Mouse (Mus musculus) forebrain, postnatal 0 days (tissue): ENCODE data around the gene A930017K11Rik. TPM values are rescaled to one million over a fixed set of nuclear protein-coding genes. Genes with fewer than 3 reads are reported as not detected.

Source experiments
- ATAC-seq: fragments of 200-750 bp; cut with Nextera tagmentation; 2 replicates; pipeline ENCODE4 v1.8.0; 2017; ENCODE audit warnings: mild to moderate bottlenecking, moderate library complexity
- DNase-seq: peaks from one replicate; pipeline ENCODE4 v3.0.0-alpha.2; 2015
- H3K27ac ChIP-seq: fragments of 300-500 bp; sonication (generic); 2 replicates; pipeline ENCODE4 v1.5.1; 2014; ENCODE audit warnings: low read depth, mild to moderate bottlenecking, antibody characterized with exemption, low read length, moderate library complexity, mixed read lengths
- H3K27me3 ChIP-seq: fragments of 300-500 bp; sonication (generic); 2 replicates; pipeline ENCODE4 v1.6.1; 2014; ENCODE audit warnings: mild to moderate bottlenecking, low read length, mixed read lengths; ENCODE audit not compliant: insufficient read depth
- H3K36me3 ChIP-seq: fragments of 300-500 bp; sonication (generic); 2 replicates; pipeline ENCODE4 v1.6.1; 2014; ENCODE audit warnings: mild to moderate bottlenecking, moderate library complexity; ENCODE audit not compliant: insufficient read depth
- H3K4me1 ChIP-seq: fragments of 300-500 bp; sonication (generic); 2 replicates; pipeline ENCODE4 v1.6.1; 2014; ENCODE audit warnings: antibody characterized with exemption; ENCODE audit not compliant: insufficient read depth
- H3K4me2 ChIP-seq: fragments of 300-500 bp; sonication (generic); 2 replicates; pipeline ENCODE4 v1.6.1; 2014; ENCODE audit warnings: low read depth, mild to moderate bottlenecking, moderate library complexity
- H3K4me3 ChIP-seq: fragments of 300-500 bp; sonication (generic); 2 replicates; pipeline ENCODE4 v1.5.1; 2014; ENCODE audit warnings: low read depth, low read length, mixed read lengths
- H3K9ac ChIP-seq: fragments of 300-500 bp; sonication (generic); 2 replicates; pipeline ENCODE4 v1.6.1; 2014; ENCODE audit warnings: mild to moderate bottlenecking
- H3K9me3 ChIP-seq: fragments of 300-500 bp; sonication (generic); 2 replicates; pipeline ENCODE4 v1.6.1; 2016; ENCODE audit warnings: low read length
- CTCF ChIP-seq: sonication (generic); IDR thresholded peaks from 2 replicates; pipeline ENCODE4 v1.5.1; 2016; ENCODE audit warnings: antibody characterized with exemption, control low read depth, low read depth
- WGBS: fragments of 180-500 bp; shearing (Covaris S2); extraction: QIAGEN DNeasy Blood & Tissue Kit; methylation state at CpG from one replicate; pipeline ENCODE4 v1.1.7; 2014; 5-methylcytosine and 5-hydroxymethylcytosine counted together
- polyA plus RNA-seq: library from polyadenylated mRNA; unstranded; fragments of >200 nt; fragmentation: Nextera tagmentation; extraction: Ambion mirVana; gene quantifications from 2 replicates; pipeline ENCODE4 v1.2.1, GENCODE M21; 2015
- total RNA-seq: library from RNA; depleted of rRNA; stranded (reverse); fragments of >200 nt; gene quantifications from 2 replicates; pipeline ENCODE4 v1.2.3, GENCODE M21; 2014

Gene A930017K11Rik
- total and polyA plus RNA-seq, 2 experiments from 2014 or later, result 0.07 to 0.10 TPM

GRCm38 (mm10) chr17:25945517-25946155 is 6.7 kb downstream of the A930017K11Rik start:
- H3K9me3 ChIP-seq, result no peaks in the 10 kb centered on the region
- H3K4me2 ChIP-seq, result no peak overlapping the region
- ATAC-seq, result no peak
- no peak for DNase-seq
- peaks cover 5% of the 10 kb centered on the region for H3K27me3 ChIP-seq
- no peak for TF ChIP-seq CTCF
- no peak overlapping the region for H3K9ac ChIP-seq
- H3K36me3 ChIP-seq, result no peaks in the 10 kb centered on the region
- peaks cover 9% of the 10 kb centered on the region; the same call in 1 of the 2 replicates for H3K4me1 ChIP-seq
- no peak overlapping the region for H3K4me3 ChIP-seq
- H3K27ac ChIP-seq, result no peak overlapping the region
- 49% methylated on average over 9 of the region's 9 CpGs for WGBS

GRCm38 (mm10) chr17:25944366-25945163 is 7.8 kb downstream of the A930017K11Rik start, which contains the start of the genes Pigq and Nhlrc4:
TSS of gene Pigq (minus strand) at chr17:25944936.
TSS of gene Nhlrc4 (minus strand) at chr17:25944961.
- H3K4me1 ChIP-seq, result peaks cover 9% of the 10 kb centered on the region; the same call in 1 of the 2 replicates
- H3K27me3 ChIP-seq, result no peaks in the 10 kb centered on the region
- H3K27ac ChIP-seq, result no peak within 1 kb of the TSS
- H3K4me2 ChIP-seq, result no peak within 1 kb of the TSS
- TF ChIP-seq CTCF, result no peak
- H3K9ac ChIP-seq, result no peak within 1 kb of the TSS
- DNase-seq, result no peak
- H3K9me3 ChIP-seq, result no peaks in the 10 kb centered on the region
- WGBS, result 61% methylated on average over 6 of the region's 6 CpGs
- no peaks in the 10 kb centered on the region for H3K36me3 ChIP-seq
- no peak for ATAC-seq
- H3K4me3 ChIP-seq, result no peak within 1 kb of the TSS

GRCm38 (mm10) chr17:25943769-25944168 is 8.6 kb downstream of the A930017K11Rik start:
- no peak overlapping the region for H3K9ac ChIP-seq
- no peak for TF ChIP-seq CTCF
- peaks cover 9% of the 10 kb centered on the region; the same call in 1 of the 2 replicates for H3K4me1 ChIP-seq
- no peak overlapping the region for H3K27ac ChIP-seq
- DNase-seq, result no peak
- no peak overlapping the region for H3K4me3 ChIP-seq
- no peaks in the 10 kb centered on the region for H3K9me3 ChIP-seq
- 76% methylated on average over 9 of the region's 9 CpGs for WGBS
- no peaks in the 10 kb centered on the region for H3K36me3 ChIP-seq
- no peak for ATAC-seq
- no peak overlapping the region for H3K4me2 ChIP-seq
- no peaks in the 10 kb centered on the region for H3K27me3 ChIP-seq

- Histone ChIP-seq H3K36me3 (no peaks in the 10 kb centered on the region), H3K27me3 (no peaks in the 10 kb centered on the region), H3K4me2 (no peak overlapping the region), H3K27ac (no peak overlapping the region), H3K9ac (no peak overlapping the region), H3K4me1 (peaks cover 9% of the 10 kb centered on the region; the same call in 1 of the 2 replicates), H3K4me3 (no peak overlapping the region), H3K9me3 (no peaks in the 10 kb centered on the region)
- DNase-seq (no peak), ATAC-seq (no peak)
- TF ChIP-seq CTCF, result no peak
- 81% methylated on average over 3 of the region's 3 CpGs for WGBS
Measured at GRCm38 (mm10) chr17:25943221-25943620, 9.1 kb downstream of the A930017K11Rik start.

GRCm38 (mm10) chr17:25942597-25943151 is 9.7 kb downstream of the A930017K11Rik start:
- no peaks in the 10 kb centered on the region for H3K27me3 ChIP-seq
- no peak for DNase-seq
- ATAC-seq, result no peak
- H3K4me2 ChIP-seq, result peak overlapping the region; percentile 77; the same call in 1 of the 2 replicates
- peaks cover 9% of the 10 kb centered on the region; the same call in 1 of the 2 replicates for H3K4me1 ChIP-seq
- H3K9me3 ChIP-seq, result no peaks in the 10 kb centered on the region
- H3K27ac ChIP-seq, result peak overlapping the region; percentile 84; the same call in 1 of the 2 replicates
- 88% methylated on average over 2 of the region's 2 CpGs for WGBS
- no peak overlapping the region for H3K4me3 ChIP-seq
- H3K36me3 ChIP-seq, result no peaks in the 10 kb centered on the region
- TF ChIP-seq CTCF, result no peak
- H3K9ac ChIP-seq, result no peak overlapping the region

GRCm38 (mm10) chr17:25941511-25942241 is 10.7 kb downstream of the A930017K11Rik start:
- peaks cover 7% of the 10 kb centered on the region for H3K36me3 ChIP-seq
- no peaks in the 10 kb centered on the region for H3K9me3 ChIP-seq
- H3K9ac ChIP-seq, result peak overlapping the region; percentile 93
- H3K4me1 ChIP-seq, result peaks cover 9% of the 10 kb centered on the region; the same call in 1 of the 2 replicates
- TF ChIP-seq CTCF, result no peak
- WGBS, result 3% methylated on average over 54 of the region's 54 CpGs
- H3K4me2 ChIP-seq, result peak overlapping the region; percentile 77
- no peaks in the 10 kb centered on the region for H3K27me3 ChIP-seq
- H3K27ac ChIP-seq, result peak overlapping the region; percentile 84
- DNase-seq, result peak; percentile 83
- H3K4me3 ChIP-seq, result peak overlapping the region; percentile 81
- ATAC-seq, result peak; percentile 87
